Mouse (Mus musculus) MEL (cell line): ENCODE results near the gene Clec1b. TPM values are rescaled to one million over a fixed set of nuclear protein-coding genes. Genes with fewer than 3 reads are reported as not detected.

Source experiments
- DNase-seq: peaks from one replicate; pipeline ENCODE4 v3.0.0; 2011; ENCODE audit warnings: low read depth, low spot score
- H3K27ac ChIP-seq: 2 replicates; pipeline ENCODE4 v1.5.1; 2012; ENCODE audit warnings: low read depth, mild to moderate bottlenecking, control low read depth, low read length, moderate library complexity; ENCODE audit not compliant: control insufficient read depth
- H3K27me3 ChIP-seq, 2 experiments: fragments of 150-350 bp in 1 of 2; sonication (generic) in 1 of 2; 2 replicates each; pipeline ENCODE4 v1.6.1; 2012; ENCODE audit warnings: low read length in 2 of 2, mild to moderate bottlenecking in 2 of 2, improper control_type of control experiment in 1 of 2, moderate library complexity in 1 of 2; ENCODE audit not compliant: insufficient read depth in 2 of 2, control insufficient read depth in 1 of 2
- H3K36me3 ChIP-seq, 2 experiments: 2 replicates each; pipeline ENCODE4 v1.6.1; 2012 to 2014; ENCODE audit warnings: low read length in 2 of 2, improper control_type of control experiment in 1 of 2, inconsistent platforms in 1 of 2, mild to moderate bottlenecking in 1 of 2; ENCODE audit not compliant: insufficient read depth in 2 of 2, control insufficient read depth in 1 of 2
- H3K4me1 ChIP-seq, 2 experiments: fragments of 150-350 bp in 1 of 2; sonication (generic) in 1 of 2; 2 replicates each; pipeline ENCODE4 v1.6.1; 2012; ENCODE audit warnings: low read length in 2 of 2, improper control_type of control experiment in 1 of 2, mild to moderate bottlenecking in 1 of 2; ENCODE audit not compliant: insufficient read depth in 2 of 2, control insufficient read depth in 1 of 2
- H3K4me3 ChIP-seq, 2 experiments: fragments of 150-350 bp in 1 of 2; sonication (generic) in 1 of 2; 2 replicates each; pipeline ENCODE4 v1.5.1; 2012; ENCODE audit warnings: low read depth in 2 of 2, low read length in 2 of 2, mild to moderate bottlenecking in 2 of 2, moderate library complexity in 2 of 2, control low read depth in 1 of 2, improper control_type of control experiment in 1 of 2; ENCODE audit not compliant: control insufficient read depth in 1 of 2, insufficient read depth in 1 of 2
- H3K79me2 ChIP-seq: 2 replicates; pipeline ENCODE4 v1.6.1; 2012; ENCODE audit warnings: mild to moderate bottlenecking, low read length, moderate library complexity; ENCODE audit not compliant: control insufficient read depth, poor library complexity, insufficient read depth
- H3K9ac ChIP-seq: 2 replicates; pipeline ENCODE4 v1.6.1; 2012; ENCODE audit warnings: low read depth, mild to moderate bottlenecking, control low read depth, low read length, moderate library complexity; ENCODE audit not compliant: control insufficient read depth, poor library complexity, severe bottlenecking
- H3K9me3 ChIP-seq: fragments of 150-350 bp; sonication (generic); replicated peaks from 2 replicates; pipeline ENCODE4 v1.6.1; 2012; ENCODE audit warnings: mild to moderate bottlenecking, low read length, improper control_type of control experiment, moderate library complexity; ENCODE audit not compliant: insufficient read depth
- BHLHE40 ChIP-seq: IDR thresholded peaks from 2 replicates; pipeline ENCODE4 v1.6.1; 2012; ENCODE audit warnings: low read depth, mild to moderate bottlenecking, inconsistent platforms, low read length, improper control_type of control experiment, borderline replicate concordance
- CHD2 ChIP-seq: IDR thresholded peaks from 2 replicates; pipeline ENCODE4 v1.6.1; 2011; ENCODE audit warnings: low read length, improper control_type of control experiment
- CTCF ChIP-seq, 3 experiments: IDR thresholded peaks in 2 of 3; conservative IDR thresholded peaks in 1 of 3; 2 replicates each; pipeline ENCODE4 v1.5.1; 2011 to 2012; ENCODE audit warnings: low read length in 3 of 3, low read depth in 2 of 3, mild to moderate bottlenecking in 2 of 3, improper control_type of control experiment in 1 of 3, inconsistent platforms in 1 of 3, mixed read lengths in 1 of 3, moderate library complexity in 1 of 3; ENCODE audit not compliant: control insufficient read depth in 1 of 3, insufficient read depth in 1 of 3, poor library complexity in 1 of 3, severe bottlenecking in 1 of 3
- E2F4 ChIP-seq: IDR thresholded peaks from 2 replicates; pipeline ENCODE4 v1.6.1; 2011; ENCODE audit warnings: low read depth, low read length, improper control_type of control experiment, borderline replicate concordance
- GABPA ChIP-seq: IDR thresholded peaks from 2 replicates; pipeline ENCODE4 v1.6.1; 2012; ENCODE audit warnings: low read depth, mild to moderate bottlenecking, inconsistent platforms, low read length, improper control_type of control experiment, moderate library complexity
- KAT2A ChIP-seq: conservative IDR thresholded peaks from 2 replicates; pipeline ENCODE4 v1.6.1; 2012; ENCODE audit warnings: low read depth, low read length, improper control_type of control experiment, inconsistent platforms
- MAZ ChIP-seq: IDR thresholded peaks from 2 replicates; pipeline ENCODE4 v1.6.1; 2012; ENCODE audit warnings: low read depth, mild to moderate bottlenecking, inconsistent platforms, low read length, improper control_type of control experiment
- MEF2A ChIP-seq: IDR thresholded peaks from 2 replicates; pipeline ENCODE4 v1.6.1; 2014; ENCODE audit warnings: low read depth, mild to moderate bottlenecking, inconsistent platforms, low read length, improper control_type of control experiment; ENCODE audit not compliant: poor library complexity, insufficient replicate concordance, severe bottlenecking; ENCODE audit errors: extremely low read depth
- MYB ChIP-seq: IDR thresholded peaks from 2 replicates; pipeline ENCODE4 v1.6.1; 2011; ENCODE audit warnings: mild to moderate bottlenecking, low read depth, low read length, improper control_type of control experiment
- MYC ChIP-seq: IDR thresholded peaks from 2 replicates; pipeline ENCODE4 v1.6.1; 2011; ENCODE audit warnings: low read depth, mild to moderate bottlenecking, low read length, improper control_type of control experiment, moderate library complexity
- RCOR1 ChIP-seq: IDR thresholded peaks from 2 replicates; pipeline ENCODE4 v1.6.1; 2012; ENCODE audit warnings: low read depth, mild to moderate bottlenecking, inconsistent platforms, low read length, improper control_type of control experiment
- TBP ChIP-seq: IDR thresholded peaks from 2 replicates; pipeline ENCODE4 v1.8.0; 2011; ENCODE audit warnings: low read depth, low read length, improper control_type of control experiment
- USF1 ChIP-seq: IDR thresholded peaks from 2 replicates; pipeline ENCODE4 v1.6.1; 2014; ENCODE audit warnings: low read depth, mild to moderate bottlenecking, inconsistent platforms, low read length, improper control_type of control experiment, moderate library complexity
- ZC3H11A ChIP-seq: IDR thresholded peaks from 2 replicates; pipeline ENCODE4 v1.6.1; 2012; ENCODE audit warnings: low read depth, mild to moderate bottlenecking, inconsistent platforms, low read length, improper control_type of control experiment
- ZNF384 ChIP-seq: IDR thresholded peaks from 2 replicates; pipeline ENCODE4 v1.6.1; 2012; ENCODE audit warnings: low read depth, mild to moderate bottlenecking, inconsistent platforms, low read length, improper control_type of control experiment
- polyA plus RNA-seq, 2 experiments: library from polyadenylated mRNA; stranded (reverse) in 1 of 2; unstranded in 1 of 2; fragments of >175 nt in 1 of 2; fragments of >200 nt in 1 of 2; gene quantifications; 2 replicates each; pipeline versions ENCODE4 v1.2.1 to v1.2.4; 2012; ENCODE audit warnings: low replicate concordance in 2 of 2, low read depth in 1 of 2; ENCODE audit not compliant: insufficient read length in 2 of 2, insufficient read depth in 1 of 2, missing spikeins in 1 of 2
- total RNA-seq: library from RNA; depleted of rRNA; stranded (reverse); fragments of 300-350 nt; gene quantifications from 2 replicates; pipeline ENCODE4 v1.2.3, GENCODE M21; 2012

Clec1b gene
- total and polyA plus RNA-seq, 3 experiments, result not detected

- peaks cover 0 to 3% of the 10 kb centered on the region in 2 experiments; a peak in 1 of 4 replicates for H3K4me1 ChIP-seq
- H3K27me3 ChIP-seq, result peaks cover 1 to 10% of the 10 kb centered on the region in 2 experiments; a peak in 2 of 4 replicates
- H3K9ac ChIP-seq, result no peak overlapping the region
- TF ChIP-seq CHD2, result no peak
- TF ChIP-seq TBP, result no peak
- no peak for TF ChIP-seq MYB
- no peak for TF ChIP-seq RCOR1
- no peak for TF ChIP-seq MYC
- TF ChIP-seq BHLHE40, result no peak
- no peak for TF ChIP-seq GABPA
- no peak for TF ChIP-seq ZNF384
- no peak for TF ChIP-seq E2F4
- TF ChIP-seq CTCF (IDR thresholded peaks at IDR 0.05 in 2 of 3, conservative IDR thresholded peaks at IDR 0.05 in 1 of 3; ENCODE audit: control insufficient read depth in 1 of 3, insufficient read depth in 1 of 3, low read depth in 2 of 3, low read length in 3 of 3, poor library complexity in 1 of 3, severe bottlenecking in 1 of 3), result no peak
- no peaks in the 10 kb centered on the region; a peak in 1 of 4 replicates for H3K36me3 ChIP-seq
- no peak overlapping the region for H3K27ac ChIP-seq
- H3K9me3 ChIP-seq, result no peaks in the 10 kb centered on the region
- no peak overlapping the region for H3K4me3 ChIP-seq
- no peak for DNase-seq
- no peaks in the 10 kb centered on the region for H3K79me2 ChIP-seq
Measured at GRCm38 (mm10) chr6:129422311-129422710, 25.2 kb downstream of the Clec1b start.

DNA sequence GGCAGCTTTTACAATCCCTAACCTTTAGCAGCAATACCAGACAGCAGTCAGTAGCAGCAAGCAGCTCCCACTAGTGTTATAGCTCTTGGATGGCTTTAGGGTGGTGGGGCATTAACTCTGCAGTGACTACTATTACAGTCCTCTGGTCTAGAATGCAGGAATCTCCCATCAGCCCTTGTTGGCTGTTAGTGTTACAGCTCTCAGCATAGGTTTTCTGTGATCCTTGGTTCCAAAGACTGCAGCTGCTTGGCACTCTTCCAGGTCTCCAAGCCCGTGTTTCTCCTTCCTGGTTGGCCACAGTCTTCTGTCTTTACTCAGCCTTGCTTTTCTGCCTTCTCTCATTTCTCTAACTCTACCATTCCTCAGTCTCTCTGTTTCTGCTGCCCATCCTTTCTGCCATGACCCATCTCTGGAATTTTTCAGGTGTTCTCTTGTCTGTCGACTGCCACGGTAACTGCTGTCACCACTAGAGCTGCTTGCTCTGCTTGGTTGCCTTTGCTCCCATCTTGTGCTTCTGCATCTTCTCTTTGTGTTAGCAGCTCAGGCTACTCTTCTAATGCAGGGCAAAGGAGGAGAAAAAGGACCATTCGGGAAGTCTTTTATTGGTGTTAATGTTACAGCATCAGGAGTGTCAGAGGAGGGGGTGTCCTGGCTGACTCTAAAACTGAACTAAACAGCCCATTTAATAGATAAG, 26.1 kb downstream of the Clec1b start:
- H3K4me1 ChIP-seq, result peaks cover 0 to 3% of the 10 kb centered on the region in 2 experiments; a peak in 1 of 4 replicates
- no peak for DNase-seq
- H3K4me3 ChIP-seq, result no peak overlapping the region
- H3K27me3 ChIP-seq, result peaks cover 0 to 6% of the 10 kb centered on the region in 2 experiments; a peak in 2 of 4 replicates
- H3K36me3 ChIP-seq, result no peaks in the 10 kb centered on the region; a peak in 1 of 4 replicates
- no peaks in the 10 kb centered on the region for H3K9me3 ChIP-seq
- no peak overlapping the region for H3K27ac ChIP-seq
- no peak overlapping the region for H3K9ac ChIP-seq
- TF ChIP-seq MYC (no peak), MEF2A (no peak), KAT2A (no peak), USF1 (no peak), MYB (no peak), ZC3H11A (no peak), CHD2 (no peak), RCOR1 (no peak)
- H3K79me2 ChIP-seq, result no peaks in the 10 kb centered on the region

DNA sequence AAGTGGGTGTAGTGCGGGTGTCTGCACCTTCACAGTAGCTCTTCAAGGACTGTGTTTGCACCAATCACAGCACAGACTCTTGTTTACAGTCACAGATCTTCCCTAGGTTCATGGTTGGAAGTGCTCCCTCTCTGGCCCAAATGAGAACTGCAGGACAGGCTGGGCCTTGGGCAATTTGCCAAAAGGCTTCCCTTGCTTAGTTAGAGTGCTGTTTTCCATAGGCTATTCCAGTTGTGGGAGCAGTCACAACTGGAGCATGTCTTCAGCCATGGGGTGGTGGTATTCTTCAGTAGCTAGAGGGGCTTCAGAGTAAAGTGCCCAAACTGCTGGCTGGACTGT, 26.6 kb downstream of the Clec1b start:
- no peaks in the 10 kb centered on the region for H3K9me3 ChIP-seq
- DNase-seq, result peak; percentile 70
- H3K4me1 ChIP-seq, result peaks cover 0 to 3% of the 10 kb centered on the region in 2 experiments; a peak in 1 of 4 replicates
- H3K36me3 ChIP-seq, result no peaks in the 10 kb centered on the region; a peak in 1 of 4 replicates
- no peak overlapping the region for H3K27ac ChIP-seq
- H3K4me3 ChIP-seq, result no peak overlapping the region
- no peaks in the 10 kb centered on the region for H3K79me2 ChIP-seq
- TF ChIP-seq MAZ, result no peak
- TF ChIP-seq CTCF (IDR thresholded peaks at IDR 0.05 in 2 of 3, conservative IDR thresholded peaks at IDR 0.05 in 1 of 3; ENCODE audit: control insufficient read depth in 1 of 3, insufficient read depth in 1 of 3, low read depth in 2 of 3, low read length in 3 of 3, poor library complexity in 1 of 3, severe bottlenecking in 1 of 3), result peak; percentile 66 to 98 (median 75)
- TF ChIP-seq, all 39 proteins: peak for 1
- peaks cover 0 to 6% of the 10 kb centered on the region in 2 experiments; a peak in 2 of 4 replicates for H3K27me3 ChIP-seq
- H3K9ac ChIP-seq, result no peak overlapping the region
